Mouse (Mus musculus) fat pad, adult 2 months (tissue): ENCODE data around the gene Nckap5.

Experiments used
- DNase-seq: peaks from one replicate; pipeline ENCODE4 v3.0.0-alpha.2; 2011; ENCODE audit warnings: low read depth, low spot score; ENCODE audit errors: extremely low read depth

Nckap5 gene

GRCm38 (mm10) chr1:125923062-125923461 is 907.5 kb downstream of the Nckap5 start:
- no peak for DNase-seq

DNA sequence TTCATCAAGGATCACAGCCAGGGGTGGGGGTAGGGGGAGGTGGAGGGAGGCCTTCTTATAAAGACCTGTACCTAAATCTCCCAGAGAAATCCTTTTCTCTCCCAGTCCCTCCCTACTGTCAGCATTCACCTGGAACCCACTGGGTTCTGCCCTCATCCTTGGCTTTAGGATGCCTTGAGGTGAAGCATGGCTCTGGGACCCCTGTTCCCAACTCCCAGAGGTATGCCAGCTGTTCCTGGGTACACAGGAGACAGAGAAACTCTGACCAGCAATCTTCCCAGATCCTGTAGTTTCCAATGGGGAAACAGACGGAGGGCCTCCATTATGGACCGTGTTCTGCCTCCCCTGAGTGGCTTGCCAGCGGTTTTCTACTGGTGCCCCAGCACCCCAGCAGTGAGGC is 909.9 kb downstream of the Nckap5 start:
- no peak for DNase-seq

DNA sequence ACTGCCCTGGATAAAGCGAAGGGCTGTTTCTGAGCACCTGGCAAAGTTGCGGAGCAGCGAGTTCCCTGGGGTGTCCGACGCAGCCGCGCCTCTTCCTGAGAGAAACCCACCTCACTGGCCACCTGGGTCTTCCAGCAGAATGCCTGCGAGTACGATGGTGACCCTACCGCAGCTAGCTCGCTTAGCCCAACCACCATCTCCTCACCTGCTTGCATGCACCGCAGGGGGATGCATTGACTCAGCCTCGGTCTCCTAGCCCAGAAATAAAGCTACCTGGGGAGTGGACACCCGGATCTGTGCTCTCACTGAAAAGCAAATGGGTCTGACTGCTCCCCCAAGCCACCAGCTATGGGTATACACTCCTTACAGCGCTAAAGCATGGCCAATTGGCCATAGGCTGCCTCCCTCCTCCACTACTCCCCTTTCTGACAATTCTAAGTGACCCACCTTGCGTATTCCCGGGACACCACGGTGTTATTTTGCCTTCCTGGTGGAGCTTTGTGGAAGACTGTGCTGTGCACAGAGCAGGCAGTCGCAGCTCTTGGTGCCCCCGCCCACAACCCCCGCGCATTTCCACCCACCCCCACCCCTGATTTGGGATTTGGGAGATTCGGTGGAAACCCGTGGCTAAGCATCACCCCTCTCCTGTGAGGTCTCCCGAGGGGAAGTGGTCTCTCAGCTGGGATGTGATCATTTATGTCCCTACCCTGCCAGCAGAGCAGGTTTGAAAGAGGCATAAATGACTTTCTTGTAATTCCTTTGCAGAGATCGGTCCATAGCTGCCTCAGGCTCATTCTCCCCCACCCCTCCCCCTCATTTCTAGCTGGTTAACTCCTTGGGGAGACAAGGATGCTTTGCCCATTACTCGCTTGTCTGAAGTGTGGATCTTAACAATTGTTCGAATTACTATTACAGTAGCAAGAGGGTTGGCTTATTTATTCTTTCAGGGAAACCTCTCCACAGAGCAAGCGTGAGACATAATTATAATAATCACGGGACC is 917.7 kb downstream of the Nckap5 start, which contains the start of gene Lypd1:
Lypd1 (minus strand) TSS at position 501 of the 1,000 bp plus-strand sequence.
- DNase-seq = no peak

- no peak for DNase-seq
Measured at GRCm38 (mm10) chr1:125911901-125912445, 918.6 kb downstream of the Nckap5 start.

GRCm38 (mm10) chr1:125911337-125911900 is 919.2 kb downstream of the Nckap5 start:
- no peak for DNase-seq

- no peak for DNase-seq
Measured at GRCm38 (mm10) chr1:125910871-125911265, 919.7 kb downstream of the Nckap5 start.

GRCm38 (mm10) chr1:125910211-125910870 is 920.3 kb downstream of the Nckap5 start:
- no peak for DNase-seq

DNA sequence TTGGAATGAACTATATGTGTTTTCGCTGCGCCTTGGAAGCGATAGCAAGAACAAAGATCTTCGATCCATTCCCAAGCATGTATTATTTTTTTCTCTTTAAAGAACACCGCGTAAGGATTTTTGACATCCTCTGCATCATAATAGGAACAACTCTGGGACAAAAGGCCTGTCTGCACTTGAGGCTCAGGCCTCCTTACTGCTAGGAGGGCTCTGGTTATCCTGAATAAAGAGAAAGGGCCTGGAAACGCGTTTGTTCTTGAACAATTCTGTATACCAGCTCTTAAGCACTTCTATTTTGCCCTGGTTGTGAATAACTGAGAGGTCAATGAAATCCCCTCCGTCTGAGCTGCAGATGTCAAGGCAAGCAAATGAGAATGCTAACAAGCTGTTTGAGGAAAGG is 937.4 kb downstream of the Nckap5 start:
- no peak for DNase-seq

DNA sequence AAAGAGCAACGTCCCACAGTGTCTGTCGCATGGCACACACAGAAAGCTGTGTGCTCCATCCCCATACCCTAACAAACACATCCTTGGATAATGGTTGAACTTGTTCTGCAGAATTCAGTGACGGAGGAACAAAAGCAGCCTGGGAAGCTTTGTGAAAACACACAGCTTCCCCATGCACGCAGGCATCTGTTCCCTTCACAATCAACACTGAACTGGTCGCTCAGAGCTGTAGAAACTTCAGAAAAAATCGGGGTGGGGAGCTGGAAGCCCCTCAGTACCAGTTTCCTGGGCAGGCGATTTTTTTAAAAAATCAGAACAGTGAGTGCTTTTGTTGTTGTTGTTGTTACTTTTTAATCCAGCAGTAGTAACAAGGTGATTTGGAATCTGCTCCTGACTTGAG is 960.5 kb downstream of the Nckap5 start:
- no peak for DNase-seq
